Mouse (Mus musculus): ENCODE measurements around the gene S100a16. TPM values are rescaled to one million over a fixed set of nuclear protein-coding genes. Genes with fewer than 3 reads are reported as not detected.

Gene S100a16
- polyA plus RNA-seq, 1 experiment from 2014 or later, result 30.8 TPM

Other genes starting within 250 kb of the S100a16 start
- 13.6 and 14.1 TPM in 2 replicates for gene Gatad2b, start 244.1 kb upstream of the S100a16 start, polyA plus RNA-seq (2016; fragmentation: Nextera tagmentation; extraction: Ambion mirVana)
- 16.4 and 20.1 TPM in 2 replicates for gene Slc27a3, start 147.3 kb upstream of the S100a16 start, polyA plus RNA-seq (2016; fragmentation: Nextera tagmentation; extraction: Ambion mirVana)
- 36.2 and 36.9 TPM in 2 replicates for gene Ints3, start 103.6 kb upstream of the S100a16 start, polyA plus RNA-seq (2016; fragmentation: Nextera tagmentation; extraction: Ambion mirVana)
- gene Npr1, start 71.4 kb upstream of the S100a16 start, polyA plus RNA-seq (2016; fragmentation: Nextera tagmentation; extraction: Ambion mirVana), result 2.9 and 3.3 TPM in 2 replicates
- 343 and 346 TPM in 2 replicates for gene Ilf2, start 61.1 kb upstream of the S100a16 start, polyA plus RNA-seq (2016; fragmentation: Nextera tagmentation; extraction: Ambion mirVana)
- gene Snapin, start 46.2 kb upstream of the S100a16 start, polyA plus RNA-seq (2016; fragmentation: Nextera tagmentation; extraction: Ambion mirVana), result 65.5 and 75.1 TPM in 2 replicates
- 193 and 205 TPM in 2 replicates for gene Chtop, start 27.8 kb upstream of the S100a16 start, polyA plus RNA-seq (2016; fragmentation: Nextera tagmentation; extraction: Ambion mirVana)
- 5.4 and 7.2 TPM in 2 replicates for gene S100a1, start 22.9 kb upstream of the S100a16 start, polyA plus RNA-seq (2016; fragmentation: Nextera tagmentation; extraction: Ambion mirVana)
- gene S100a13, start 22.8 kb upstream of the S100a16 start, polyA plus RNA-seq (2016; fragmentation: Nextera tagmentation; extraction: Ambion mirVana), result 9.3 and 9.5 TPM in 2 replicates
- not detected in 2 replicates for gene S100a14, start 10.4 kb upstream of the S100a16 start, polyA plus RNA-seq (2016; fragmentation: Nextera tagmentation; extraction: Ambion mirVana)
- not detected in 2 replicates for gene S100a3, start 23.3 kb downstream of the S100a16 start, polyA plus RNA-seq (2016; fragmentation: Nextera tagmentation; extraction: Ambion mirVana)
- gene S100a2, start 53.0 kb downstream of the S100a16 start, polyA plus RNA-seq (2016; fragmentation: Nextera tagmentation; extraction: Ambion mirVana), result not detected in 2 replicates
- gene Gm42674, start 64.7 kb downstream of the S100a16 start, polyA plus RNA-seq (2016; fragmentation: Nextera tagmentation; extraction: Ambion mirVana), result not detected in 2 replicates
- gene S100a4, start 66.5 kb downstream of the S100a16 start, polyA plus RNA-seq (2016; fragmentation: Nextera tagmentation; extraction: Ambion mirVana), result 0.35 and 0.81 TPM in 2 replicates
- not detected in 2 replicates for gene S100a5, start 71.3 kb downstream of the S100a16 start, polyA plus RNA-seq (2016; fragmentation: Nextera tagmentation; extraction: Ambion mirVana)
- 14.0 and 23.4 TPM in 2 replicates for gene S100a6, start 75.6 kb downstream of the S100a16 start, polyA plus RNA-seq (2016; fragmentation: Nextera tagmentation; extraction: Ambion mirVana)
- gene S100a7a, start 116.8 kb downstream of the S100a16 start, polyA plus RNA-seq (2016; fragmentation: Nextera tagmentation; extraction: Ambion mirVana), result 0.15 TPM in 1 of 2 replicates, not detected in the other
- 2.3 TPM in 1 of 2 replicates, not detected in the other for gene S100a8, start 131.7 kb downstream of the S100a16 start, polyA plus RNA-seq (2016; fragmentation: Nextera tagmentation; extraction: Ambion mirVana)
- 0.48 TPM in 1 of 2 replicates, not detected in the other for gene S100a9, start 158.5 kb downstream of the S100a16 start, polyA plus RNA-seq (2016; fragmentation: Nextera tagmentation; extraction: Ambion mirVana)
- not detected in 2 replicates for gene Pglyrp4, start 189.7 kb downstream of the S100a16 start, polyA plus RNA-seq (2016; fragmentation: Nextera tagmentation; extraction: Ambion mirVana)
- not detected in 2 replicates for gene Gm5849, start 240.6 kb downstream of the S100a16 start, polyA plus RNA-seq (2016; fragmentation: Nextera tagmentation; extraction: Ambion mirVana)